Mouse (Mus musculus): ENCODE results near the gene Nenf.

DNA sequence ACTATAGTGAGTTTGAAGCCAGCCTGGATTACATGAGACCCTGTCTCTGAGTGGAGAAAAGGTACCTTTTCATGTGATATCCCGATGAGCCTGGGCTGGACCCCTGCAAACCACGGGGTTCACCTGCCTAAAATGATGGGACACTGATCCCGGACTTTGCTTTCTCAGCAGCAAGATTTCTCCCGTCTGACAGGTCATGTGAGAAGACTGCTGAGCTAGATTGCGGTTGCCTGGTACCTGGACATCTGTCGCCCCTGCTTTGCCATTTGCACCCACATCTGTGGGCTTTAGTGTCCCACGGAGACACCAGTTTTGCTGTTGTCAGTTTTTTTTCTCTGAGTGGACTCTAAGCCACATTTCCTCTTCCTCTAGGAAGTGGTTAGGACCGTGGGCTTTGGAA lies 9.3 kb upstream of the Nenf start:
- TF ChIP-seq CTCF (IDR thresholded peaks at IDR 0.05; ENCODE audit: control insufficient read depth, insufficient read depth, insufficient replicate concordance, low read depth, low read length) = no peak
- no peak for TF ChIP-seq POLR2A (IDR thresholded peaks at IDR 0.05; ENCODE audit: control insufficient read depth, low read depth, low read length)
